In genomic region chr1:58071509-58071908, GRCm38 (mm10) we compare ENCODE assay signal across 28 mouse cellular contexts. TPM values are rescaled to one million over a fixed set of nuclear protein-coding genes. Genes with fewer than 3 reads are reported as not detected.
"Had no signal": no experiment of that assay in that cellular context is flagged by ENCODE, and none has a peak within 500 bp of the region (broad histone marks: within the 10 kb centered on the region; RNA-seq: fewer than 3 reads in every experiment).

No protein-coding gene starts in this region.

- H3K27me3 ChIP-seq: heart, embryonic 13.5 days; heart, embryonic 15.5 days; hindbrain, embryonic 13.5 days; hindbrain, embryonic 15.5 days; kidney, embryonic 15.5 days; limb, embryonic 13.5 days had no signal

- H3K4me3 ChIP-seq: heart, adult 2 months; heart, embryonic 13.5 days; heart, embryonic 15.5 days; hindbrain, embryonic 13.5 days; hindbrain, embryonic 15.5 days; kidney, embryonic 15.5 days; limb, embryonic 13.5 days had no signal

- H3K9me3 ChIP-seq: heart, embryonic 13.5 days; heart, embryonic 15.5 days; hindbrain, embryonic 13.5 days; hindbrain, embryonic 15.5 days; kidney, embryonic 15.5 days; limb, embryonic 13.5 days had no signal

- H3K4me2 ChIP-seq: heart, embryonic 11.5 days; heart, embryonic 13.5 days; heart, embryonic 15.5 days; hindbrain, embryonic 13.5 days; hindbrain, embryonic 15.5 days; kidney, embryonic 15.5 days; limb, embryonic 13.5 days had no signal

- DNase-seq: forebrain, postnatal 0 days; gastrocnemius, postnatal 14 days; gastrocnemius, postnatal 36 days; heart, adult 2 months; heart, postnatal 14 days; heart, postnatal 36 days; kidney, adult 11 months; kidney, adult 2 months; kidney, adult 9 months; kidney, postnatal 14 days; kidney, postnatal 36 days; layer of hippocampus, adult 9-11 months; layer of hippocampus, postnatal 36 days; left cerebral cortex, postnatal 4 days had no signal

- ATAC-seq: forebrain, postnatal 0 days; hindbrain, postnatal 0 days; intestine, embryonic 16.5 days had no signal

- H3K27ac ChIP-seq: heart, adult 2 months; heart, embryonic 13.5 days; heart, embryonic 15.5 days; hindbrain, embryonic 13.5 days; hindbrain, embryonic 15.5 days; hindbrain, postnatal 0 days; kidney, embryonic 15.5 days; kidney, postnatal 0 days; limb, embryonic 13.5 days had no signal

- H3K36me3 ChIP-seq: heart, embryonic 13.5 days; heart, embryonic 15.5 days; hindbrain, embryonic 13.5 days; hindbrain, embryonic 15.5 days; kidney, embryonic 15.5 days; limb, embryonic 13.5 days had no signal

- H3K9ac ChIP-seq: forebrain, postnatal 0 days; heart, embryonic 13.5 days; heart, embryonic 15.5 days; hindbrain, embryonic 13.5 days; hindbrain, embryonic 15.5 days; kidney, embryonic 15.5 days; limb, embryonic 13.5 days had no signal

- H3K4me1 ChIP-seq: heart, embryonic 15.5 days; hindbrain, embryonic 13.5 days; hindbrain, embryonic 15.5 days; kidney, embryonic 15.5 days had no signal

RNA-seq across cellular contexts. Expression of gene Aox3, which starts 41.4 kb away (rescaled TPM):
- total RNA-seq: hematopoietic stem cell, adult 5-6 weeks had no signal
- polyA plus RNA-seq: heart, embryonic 11.5 days; hindbrain, embryonic 11.5 days; large intestine, adult 2 months had no signal

RNA-seq across cellular contexts. Expression of gene Aox1, which starts 41.8 kb away (rescaled TPM):
- total RNA-seq: hematopoietic stem cell, adult 5-6 weeks had no signal
- polyA plus RNA-seq: limb, embryonic 11.5 days had no signal
